Mouse (Mus musculus) lung, adult 2 months (tissue): Measurements from ENCODE around the gene Ccdc116.

ENCODE experiments used
- CTCF ChIP-seq: fragments of 200-500 bp; IDR thresholded peaks from 2 replicates; pipeline ENCODE4 v1.5.1; 2011; ENCODE audit warnings: mild to moderate bottlenecking, low read length, control low read depth; ENCODE audit not compliant: insufficient read depth
- POLR2A ChIP-seq: fragments of 200-500 bp; IDR thresholded peaks from 2 replicates; pipeline ENCODE4 v1.6.1; 2011; ENCODE audit warnings: low read depth, mild to moderate bottlenecking, control low read depth, low read length, borderline replicate concordance; ENCODE audit errors: extremely low read depth

DNA sequence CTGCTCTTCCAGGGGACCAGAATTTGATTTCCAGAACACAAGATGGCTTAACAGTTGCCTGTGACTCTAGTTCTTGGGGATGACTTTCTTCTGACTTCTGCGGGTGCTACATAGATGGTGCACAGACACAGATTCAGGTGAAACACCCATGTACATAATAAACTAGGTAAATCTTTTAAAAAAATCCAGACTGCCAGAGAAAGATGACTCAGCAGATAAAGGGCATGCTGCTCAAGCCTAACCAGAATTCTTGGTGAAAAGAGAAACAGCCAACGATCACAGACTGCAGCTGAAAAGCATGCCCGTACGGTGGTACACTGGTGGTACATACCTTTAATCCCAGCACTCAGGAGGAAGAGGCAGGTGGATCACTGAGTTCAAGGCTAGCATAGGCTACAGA, 46.8 kb upstream of the Ccdc116 start:
- TF ChIP-seq CTCF (no peak), POLR2A (no peak)
